Mouse (Mus musculus): ENCODE data around the gene Plxnd1. TPM values are rescaled to one million over a fixed set of nuclear protein-coding genes. Genes with fewer than 3 reads are reported as not detected.

Plxnd1 gene
- polyA plus RNA-seq, 1 experiment from 2014 or later = 24.6 TPM

DNA sequence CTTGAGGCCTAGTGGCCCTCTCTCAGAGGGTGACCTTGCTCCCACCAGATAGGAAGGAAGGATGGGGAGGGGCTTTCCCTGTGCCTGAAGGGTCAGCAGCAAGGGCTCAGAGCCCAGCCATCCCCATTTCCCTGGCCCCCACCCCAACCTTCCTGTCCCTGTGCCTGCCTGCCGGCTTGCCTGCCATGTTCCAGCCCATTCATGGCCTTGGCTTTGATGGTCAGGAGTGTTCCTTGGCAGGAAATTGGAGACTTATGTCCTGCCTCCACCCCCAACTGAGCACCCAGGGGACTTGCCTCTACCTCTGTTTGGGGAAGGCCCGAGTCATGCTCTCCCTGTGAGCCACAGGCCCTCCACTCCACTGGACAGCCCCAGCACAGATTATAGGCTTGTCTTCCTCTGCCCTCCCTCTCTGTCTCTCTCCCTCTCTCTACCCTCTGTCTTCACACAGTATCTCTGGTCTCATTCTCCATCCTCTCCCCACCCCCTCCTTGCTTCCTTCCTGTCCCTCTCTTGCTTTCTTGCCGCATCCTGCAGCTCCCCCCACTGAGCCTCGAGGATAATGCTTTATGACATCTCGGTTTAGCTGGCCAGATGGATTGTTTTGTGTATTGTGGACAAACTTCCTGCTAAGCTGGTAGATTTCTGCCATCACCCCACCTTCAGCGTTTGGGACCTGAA lies 1.5 kb upstream of the Plxnd1 start:
- no peak overlapping the region for H3K4me3 ChIP-seq
- H3K36me3 ChIP-seq = no peaks in the 10 kb centered on the region
- H3K4me1 ChIP-seq (replicated peaks) = peaks cover 78% of the 10 kb centered on the region
- WGBS = 36% methylated on average over 6 of the region's 6 CpGs
- no peaks in the 10 kb centered on the region for H3K9me3 ChIP-seq
- no peak for DNase-seq (ENCODE audit: low spot score)
- H3K27ac ChIP-seq = peak overlapping the region; percentile 31; the same call in 1 of the 2 replicates
- H3K27me3 ChIP-seq (ENCODE audit: insufficient read depth, poor library complexity, severe bottlenecking) = peaks cover 59% of the 10 kb centered on the region

GRCm38 (mm10) chr6:115995531-115995941 lies 731 bp upstream of the Plxnd1 start:
- peaks cover 85% of the 10 kb centered on the region for H3K4me1 ChIP-seq (replicated peaks)
- 0 out of 2 replicates have a peak overlapping the region, but pooled peaks have one; percentile 70 for H3K27ac ChIP-seq
- 56% methylated on average over 4 of the region's 4 CpGs for WGBS

GRCm38 (mm10) chr6:115994146-115994876 lies 494 bp downstream of the Plxnd1 start:
- peak; percentile 43 for DNase-seq (ENCODE audit: low spot score)
- no peaks in the 10 kb centered on the region for H3K9me3 ChIP-seq
- WGBS = 1% methylated on average over 93 of the region's 93 CpGs
- H3K36me3 ChIP-seq = no peaks in the 10 kb centered on the region
- H3K4me1 ChIP-seq (replicated peaks) = peaks cover 89% of the 10 kb centered on the region
- peak overlapping the region; percentile 81 for H3K27ac ChIP-seq
- H3K4me3 ChIP-seq = peak overlapping the region; percentile 60
- H3K27me3 ChIP-seq (ENCODE audit: insufficient read depth, poor library complexity, severe bottlenecking) = peaks cover 78% of the 10 kb centered on the region

More at GRCm38 (mm10) chr6:115995531-115995941, 731 bp upstream of the Plxnd1 start:
- H3K27me3 ChIP-seq (ENCODE audit: insufficient read depth, poor library complexity, severe bottlenecking) = peaks cover 67% of the 10 kb centered on the region
- H3K4me3 ChIP-seq = peak overlapping the region; percentile 60
- no peak for DNase-seq (ENCODE audit: low spot score)
- H3K9me3 ChIP-seq = no peaks in the 10 kb centered on the region
- no peaks in the 10 kb centered on the region for H3K36me3 ChIP-seq

GRCm38 (mm10) chr6:115993463-115994145 lies 1.2 kb downstream of the Plxnd1 start:
- Histone ChIP-seq H3K27me3 (ENCODE audit: insufficient read depth, poor library complexity, severe bottlenecking) (peaks cover 78% of the 10 kb centered on the region), H3K36me3 (no peaks in the 10 kb centered on the region), H3K4me3 (peak overlapping the region; percentile 60), H3K9me3 (no peaks in the 10 kb centered on the region), H3K4me1 (replicated peaks) (peaks cover 82% of the 10 kb centered on the region), H3K27ac (peak overlapping the region; percentile 81)
- 2% methylated on average over 86 of the region's 86 CpGs for WGBS
- DNase-seq (ENCODE audit: low spot score) = no peak

DNA sequence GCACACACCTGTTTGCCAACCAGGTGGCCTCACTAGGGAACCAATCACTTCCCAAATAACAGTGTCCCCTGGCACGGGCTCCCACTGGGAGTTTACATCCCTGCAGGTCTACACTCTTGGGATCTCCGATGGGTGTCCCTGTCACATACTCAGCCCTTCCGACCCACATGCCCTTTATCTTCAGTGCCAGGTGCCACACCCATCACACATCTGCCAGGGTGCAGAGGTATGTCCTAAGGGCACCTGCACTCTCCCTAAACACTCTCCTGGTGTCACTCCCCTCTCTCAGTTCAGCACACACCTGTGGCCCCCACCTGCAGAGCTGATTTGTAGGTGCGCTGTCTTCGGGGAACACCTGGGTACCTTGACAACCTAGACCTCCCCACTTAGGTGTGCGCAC lies 1.8 kb downstream of the Plxnd1 start:
- H3K36me3 ChIP-seq = no peaks in the 10 kb centered on the region
- H3K4me1 ChIP-seq (replicated peaks) = peaks cover 76% of the 10 kb centered on the region
- peak overlapping the region; percentile 81; the same call in 1 of the 2 replicates for H3K27ac ChIP-seq
- 45% methylated on average over 6 of the region's 6 CpGs for WGBS
- peak overlapping the region; percentile 60 for H3K4me3 ChIP-seq
- H3K27me3 ChIP-seq (ENCODE audit: insufficient read depth, poor library complexity, severe bottlenecking) = peaks cover 78% of the 10 kb centered on the region
- no peak for DNase-seq (ENCODE audit: low spot score)
- no peaks in the 10 kb centered on the region for H3K9me3 ChIP-seq

DNA sequence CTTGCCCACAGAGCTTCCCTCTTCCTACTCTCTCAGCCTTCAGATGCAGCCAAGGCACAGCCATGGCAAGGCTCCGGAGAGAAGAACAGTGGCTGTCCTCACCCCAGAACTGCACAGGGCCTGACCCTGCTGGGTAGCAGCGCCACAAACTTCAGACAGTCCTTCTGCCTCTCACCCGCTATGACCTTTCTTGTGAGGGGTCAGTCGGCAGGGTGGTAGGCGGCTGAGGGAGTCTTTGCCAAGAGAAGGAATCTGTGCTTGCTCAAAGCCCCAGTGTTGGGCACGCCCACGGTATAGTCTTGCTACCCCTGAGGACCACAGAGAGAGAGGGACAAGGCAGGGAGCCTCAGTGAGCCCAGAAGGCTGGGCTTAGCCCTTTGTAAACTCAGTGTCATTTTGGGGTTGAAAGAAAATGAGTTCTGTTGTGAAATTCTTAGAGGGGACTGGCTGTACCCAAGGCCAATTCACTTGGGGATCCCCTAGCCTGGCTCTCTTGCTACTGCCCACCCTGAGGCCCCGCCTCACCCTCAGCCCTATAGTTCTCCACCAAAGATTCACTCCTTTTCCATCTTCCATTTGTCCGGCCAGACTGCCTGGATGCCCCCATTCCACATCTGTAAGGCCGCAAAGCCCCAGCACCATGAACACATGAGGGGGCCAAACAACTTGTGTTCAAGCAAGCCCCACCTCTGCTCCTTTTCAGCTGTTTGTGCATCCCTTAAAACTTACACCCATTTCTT lies 2.8 kb downstream of the Plxnd1 start:
- WGBS = 26% methylated on average over 10 of the region's 10 CpGs
- peak overlapping the region; percentile 60 for H3K4me3 ChIP-seq
- no peaks in the 10 kb centered on the region for H3K9me3 ChIP-seq
- peak overlapping the region; percentile 41 for H3K27ac ChIP-seq
- H3K36me3 ChIP-seq = no peaks in the 10 kb centered on the region
- peaks cover 74% of the 10 kb centered on the region for H3K4me1 ChIP-seq (replicated peaks)
- H3K27me3 ChIP-seq (ENCODE audit: insufficient read depth, poor library complexity, severe bottlenecking) = peaks cover 73% of the 10 kb centered on the region
- DNase-seq (ENCODE audit: low spot score) = no peak

- no peak for DNase-seq (ENCODE audit: low spot score)
- H3K9me3 ChIP-seq = no peaks in the 10 kb centered on the region
- no peaks in the 10 kb centered on the region for H3K36me3 ChIP-seq
- WGBS = 32% methylated on average over 13 of the region's 13 CpGs
- H3K27me3 ChIP-seq (ENCODE audit: insufficient read depth, poor library complexity, severe bottlenecking) = peaks cover 67% of the 10 kb centered on the region
- H3K27ac ChIP-seq = peak overlapping the region; percentile 41
- peaks cover 74% of the 10 kb centered on the region for H3K4me1 ChIP-seq (replicated peaks)
- peak overlapping the region; percentile 60 for H3K4me3 ChIP-seq
Observed at GRCm38 (mm10) chr6:115991108-115991880, 3.5 kb downstream of the Plxnd1 start.

- no peak for DNase-seq (ENCODE audit: low spot score)
- Histone ChIP-seq H3K36me3 (no peaks in the 10 kb centered on the region), H3K4me1 (replicated peaks) (peaks cover 74% of the 10 kb centered on the region), H3K4me3 (peak overlapping the region; percentile 60), H3K27me3 (ENCODE audit: insufficient read depth, poor library complexity, severe bottlenecking) (peaks cover 64% of the 10 kb centered on the region), H3K9me3 (no peaks in the 10 kb centered on the region), H3K27ac (peak overlapping the region; percentile 41)
- 86% methylated on average over 9 of the region's 9 CpGs for WGBS
Observed at GRCm38 (mm10) chr6:115990479-115990878, 4.3 kb downstream of the Plxnd1 start.

- Histone ChIP-seq H3K9me3 (no peaks in the 10 kb centered on the region), H3K4me1 (replicated peaks) (peaks cover 74% of the 10 kb centered on the region), H3K27ac (no peak overlapping the region; the same call in 1 of the 2 replicates), H3K27me3 (ENCODE audit: insufficient read depth, poor library complexity, severe bottlenecking) (peaks cover 61% of the 10 kb centered on the region), H3K4me3 (0 out of 2 replicates have a peak overlapping the region, but pooled peaks have one; percentile 60), H3K36me3 (no peaks in the 10 kb centered on the region)
- 88% methylated on average over 3 of the region's 3 CpGs for WGBS
- no peak for DNase-seq (ENCODE audit: low spot score)
Observed at GRCm38 (mm10) chr6:115990056-115990455, 4.7 kb downstream of the Plxnd1 start.

DNA sequence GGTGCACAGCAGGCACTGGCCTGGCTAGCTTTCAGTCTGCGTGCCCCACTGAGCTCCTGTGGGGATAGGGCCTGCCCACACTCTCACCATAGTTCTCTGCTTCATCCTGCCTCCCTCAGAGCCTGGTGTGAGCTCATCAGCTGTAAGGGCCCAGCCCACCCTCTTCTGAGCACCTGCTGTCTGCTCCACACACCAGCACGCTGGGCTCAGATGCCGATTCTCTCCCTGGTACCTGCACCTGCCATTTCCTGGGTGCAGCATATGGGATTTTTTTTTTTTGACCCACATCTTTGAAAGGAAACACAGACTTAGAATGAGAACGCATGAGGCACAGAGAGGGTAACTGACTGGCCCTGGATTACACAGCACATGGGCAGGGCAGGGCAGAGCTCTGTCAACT lies 5.2 kb downstream of the Plxnd1 start:
- 66% methylated on average over 4 of the region's 4 CpGs for WGBS
- Histone ChIP-seq H3K27ac (no peak overlapping the region), H3K4me3 (peak overlapping the region; percentile 18; the same call in 1 of the 2 replicates), H3K4me1 (replicated peaks) (peaks cover 76% of the 10 kb centered on the region), H3K36me3 (no peaks in the 10 kb centered on the region), H3K9me3 (no peaks in the 10 kb centered on the region), H3K27me3 (ENCODE audit: insufficient read depth, poor library complexity, severe bottlenecking) (peaks cover 61% of the 10 kb centered on the region)
- DNase-seq (ENCODE audit: low spot score) = no peak

GRCm38 (mm10) chr6:115989032-115989431 lies 5.8 kb downstream of the Plxnd1 start:
- Histone ChIP-seq H3K27ac (no peak overlapping the region), H3K9me3 (no peaks in the 10 kb centered on the region), H3K4me3 (peak overlapping the region; percentile 18; the same call in 1 of the 2 replicates), H3K4me1 (replicated peaks) (peaks cover 76% of the 10 kb centered on the region), H3K36me3 (no peaks in the 10 kb centered on the region), H3K27me3 (ENCODE audit: insufficient read depth, poor library complexity, severe bottlenecking) (peaks cover 55% of the 10 kb centered on the region)
- no peak for DNase-seq (ENCODE audit: low spot score)
- 78% methylated on average over 5 of the region's 5 CpGs for WGBS
